Mouse (Mus musculus): Measurements from ENCODE around the gene Hsd17b11. TPM values are rescaled to one million over a fixed set of nuclear protein-coding genes. Genes with fewer than 3 reads are reported as not detected.

Gene Hsd17b11
- polyA plus RNA-seq, 2 experiments, result 2.6 to 7.9 TPM

GRCm38 (mm10) chr5:104036686-104037085, 15.0 kb upstream of the Hsd17b11 start:
- 64% methylated on average over 1 of the region's 1 CpGs for WGBS (ENCODE audit: insufficient replicate concordance)
- TF ChIP-seq CTCF (IDR thresholded peaks at IDR 0.05; ENCODE audit: low read depth) (no peak), EP300 (IDR thresholded peaks at IDR 0.05; ENCODE audit: low read depth) (no peak)
- H3K4me1 ChIP-seq (replicated peaks; ENCODE audit: control insufficient read depth in 2 of 2, insufficient read depth in 2 of 2, low read length in 1 of 2), result peaks cover 0 to 14% of the 10 kb centered on the region in 2 experiments; a peak in 2 of 4 replicates
- H3K27ac ChIP-seq, result no peak overlapping the region
- H3K9me3 ChIP-seq (ENCODE audit: control insufficient read depth, low read length), result no peaks in the 10 kb centered on the region
- no peak overlapping the region for H3K9ac ChIP-seq (replicated peaks)
- no peaks in the 10 kb centered on the region for H3K27me3 ChIP-seq (ENCODE audit: control insufficient read depth, insufficient read depth, low read length)
- DNase-seq (ENCODE audit: low read depth in 3 of 3, low spot score in 3 of 3), result no peak
- ATAC-seq (ENCODE audit: insufficient read depth), result no peak
- no peak overlapping the region for H3K4me3 ChIP-seq (ENCODE audit: insufficient read depth in 1 of 2, low read depth in 2 of 2, low read length in 2 of 2)
- H3K36me3 ChIP-seq (replicated peaks; ENCODE audit: control insufficient read depth, insufficient read depth, low read depth), result no peaks in the 10 kb centered on the region
- no peak overlapping the region for H3K4me2 ChIP-seq (ENCODE audit: low read depth)

- no peak overlapping the region for H3K4me3 ChIP-seq (ENCODE audit: insufficient read depth in 1 of 2, low read depth in 2 of 2, low read length in 2 of 2)
- H3K4me1 ChIP-seq (replicated peaks; ENCODE audit: control insufficient read depth in 2 of 2, insufficient read depth in 2 of 2, low read length in 1 of 2), result peaks cover 0 to 14% of the 10 kb centered on the region in 2 experiments; a peak in 2 of 4 replicates
- no peaks in the 10 kb centered on the region for H3K27me3 ChIP-seq (ENCODE audit: control insufficient read depth, insufficient read depth, low read length)
- no peak for DNase-seq (ENCODE audit: low read depth in 3 of 3, low spot score in 3 of 3)
- H3K9ac ChIP-seq (replicated peaks), result no peak overlapping the region
- H3K9me3 ChIP-seq (ENCODE audit: control insufficient read depth, low read length), result no peaks in the 10 kb centered on the region
- TF ChIP-seq EP300 (IDR thresholded peaks at IDR 0.05; ENCODE audit: low read depth), result no peak
- no peak for TF ChIP-seq CTCF (IDR thresholded peaks at IDR 0.05; ENCODE audit: low read depth)
- WGBS (ENCODE audit: insufficient replicate concordance), result 36% methylated on average over 1 of the region's 1 CpGs
- ATAC-seq (ENCODE audit: insufficient read depth), result no peak
- H3K4me2 ChIP-seq (ENCODE audit: low read depth), result no peak overlapping the region
- no peaks in the 10 kb centered on the region for H3K36me3 ChIP-seq (replicated peaks; ENCODE audit: control insufficient read depth, insufficient read depth, low read depth)
- H3K27ac ChIP-seq, result no peak overlapping the region
These were observed 14.1 kb upstream of the Hsd17b11 start for GRCm38 (mm10) chr5:104035824-104036223.

- Histone ChIP-seq H3K27ac (no peak overlapping the region), H3K9ac (replicated peaks) (no peak overlapping the region), H3K9me3 (ENCODE audit: control insufficient read depth, low read length) (no peaks in the 10 kb centered on the region), H3K4me3 (ENCODE audit: insufficient read depth in 1 of 2, low read depth in 2 of 2, low read length in 2 of 2) (no peak overlapping the region), H3K4me2 (ENCODE audit: low read depth) (no peak overlapping the region), H3K27me3 (ENCODE audit: control insufficient read depth, insufficient read depth, low read length) (no peaks in the 10 kb centered on the region), H3K4me1 (replicated peaks; ENCODE audit: control insufficient read depth in 2 of 2, insufficient read depth in 2 of 2, low read length in 1 of 2) (peaks cover 0 to 14% of the 10 kb centered on the region in 2 experiments; a peak in 2 of 4 replicates), H3K36me3 (replicated peaks; ENCODE audit: control insufficient read depth, insufficient read depth, low read depth) (no peaks in the 10 kb centered on the region)
- no peak for ATAC-seq (ENCODE audit: insufficient read depth)
- TF ChIP-seq EP300 (IDR thresholded peaks at IDR 0.05; ENCODE audit: low read depth) (no peak), CTCF (IDR thresholded peaks at IDR 0.05; ENCODE audit: low read depth) (no peak)
- no peak for DNase-seq (ENCODE audit: low read depth in 3 of 3, low spot score in 3 of 3)
These were observed 13.3 kb upstream of the Hsd17b11 start for GRCm38 (mm10) chr5:104035066-104035465.

GRCm38 (mm10) chr5:104032434-104033097, 10.8 kb upstream of the Hsd17b11 start:
- peaks cover 0 to 10% of the 10 kb centered on the region in 2 experiments; a peak in 2 of 4 replicates for H3K4me1 ChIP-seq (replicated peaks; ENCODE audit: control insufficient read depth in 2 of 2, insufficient read depth in 2 of 2, low read length in 1 of 2)
- ATAC-seq (ENCODE audit: insufficient read depth), result no peak; the same call in 1 of the 2 replicates

GRCm38 (mm10) chr5:104025245-104025854, 3.6 kb upstream of the Hsd17b11 start:
- DNase-seq (ENCODE audit: low read depth in 3 of 3, low spot score in 3 of 3), result no peak
- Histone ChIP-seq H3K9me3 (ENCODE audit: control insufficient read depth, low read length) (no peaks in the 10 kb centered on the region), H3K27ac (no peak overlapping the region), H3K27me3 (ENCODE audit: control insufficient read depth, insufficient read depth, low read length) (no peaks in the 10 kb centered on the region), H3K9ac (replicated peaks) (no peak overlapping the region; the same call in 1 of the 2 replicates), H3K4me1 (replicated peaks; ENCODE audit: control insufficient read depth in 2 of 2, insufficient read depth in 2 of 2, low read length in 1 of 2) (peaks cover 7 to 27% of the 10 kb centered on the region in 2 experiments), H3K36me3 (replicated peaks; ENCODE audit: control insufficient read depth, insufficient read depth, low read depth) (no peaks in the 10 kb centered on the region), H3K4me3 (ENCODE audit: insufficient read depth in 1 of 2, low read depth in 2 of 2, low read length in 2 of 2) (no peak overlapping the region), H3K4me2 (ENCODE audit: low read depth) (peak overlapping the region; percentile 47)
- ATAC-seq (ENCODE audit: insufficient read depth), result no peak
- WGBS (ENCODE audit: insufficient replicate concordance), result 21% methylated on average over 17 of the region's 17 CpGs
- no peak for TF ChIP-seq CTCF (IDR thresholded peaks at IDR 0.05; ENCODE audit: low read depth)
- TF ChIP-seq EP300 (IDR thresholded peaks at IDR 0.05; ENCODE audit: low read depth), result no peak

More at GRCm38 (mm10) chr5:104032434-104033097, 10.8 kb upstream of the Hsd17b11 start:
- 88% methylated on average over 2 of the region's 2 CpGs for WGBS (ENCODE audit: insufficient replicate concordance)
- no peak for DNase-seq (ENCODE audit: low read depth in 3 of 3, low spot score in 3 of 3)
- Histone ChIP-seq H3K4me3 (ENCODE audit: insufficient read depth in 1 of 2, low read depth in 2 of 2, low read length in 2 of 2) (no peak overlapping the region), H3K9ac (replicated peaks) (no peak overlapping the region), H3K9me3 (ENCODE audit: control insufficient read depth, low read length) (no peaks in the 10 kb centered on the region), H3K27ac (no peak overlapping the region), H3K4me2 (ENCODE audit: low read depth) (no peak overlapping the region), H3K36me3 (replicated peaks; ENCODE audit: control insufficient read depth, insufficient read depth, low read depth) (no peaks in the 10 kb centered on the region), H3K27me3 (ENCODE audit: control insufficient read depth, insufficient read depth, low read length) (no peaks in the 10 kb centered on the region)
- TF ChIP-seq EP300 (IDR thresholded peaks at IDR 0.05; ENCODE audit: low read depth) (no peak), CTCF (IDR thresholded peaks at IDR 0.05; ENCODE audit: low read depth) (no peak)
